8 mouse cellular contexts compared by ENCODE assay signal in genomic region chr5:19227791-19228331, GRCm38 (mm10). TPM values are rescaled to one million over a fixed set of nuclear protein-coding genes. Genes with fewer than 3 reads are reported as not detected.
DNase-seq lines count a peak whose midpoint lies in the region; ATAC-seq and TF ChIP-seq lines count a peak whose summit lies in the region.
"Had no signal": no experiment of that assay in that cellular context is flagged by ENCODE, and none has a peak within 500 bp of the region (broad histone marks: within the 10 kb centered on the region; RNA-seq: fewer than 3 reads in every experiment).

No protein-coding gene starts in this region.

- peak overlapping the region; percentile 99 for H3K4me2 ChIP-seq in forebrain, postnatal 0 days (ENCODE audit: low read depth)
- peak overlapping the region; percentile 64 for H3K4me2 ChIP-seq in liver, postnatal 0 days (ENCODE audit: low read depth, low read length)

- TF ChIP-seq EP300 in liver, postnatal 0 days (IDR thresholded peaks at IDR 0.05; ENCODE audit: low read depth): no peak

- H3K27me3 ChIP-seq in cerebellum, adult 2 months (ENCODE audit: control insufficient read depth, insufficient read depth, low read length): no peaks in the 10 kb centered on the region
- no peaks in the 10 kb centered on the region for H3K27me3 ChIP-seq in forebrain, postnatal 0 days (ENCODE audit: insufficient read depth, low read length)
- peaks cover 28% of the 10 kb centered on the region for H3K27me3 ChIP-seq in liver, postnatal 0 days (ENCODE audit: insufficient read depth, low read length)

- DNase-seq in cerebellum, adult 2 months: peak; percentile 76 to 81
- DNase-seq in forebrain, postnatal 0 days: peak; percentile 16
- peak; percentile 54 to 62 for DNase-seq in heart, postnatal 36 days
- DNase-seq in layer of hippocampus, adult 18-20 months (ENCODE audit: low spot score in 2 of 2): peak; percentile 42 to 71
- no peak for DNase-seq in liver, postnatal 0 days
- DNase-seq in ovary, postnatal 36 days (ENCODE audit: low spot score): peak; percentile 64
- no peak for DNase-seq in spleen, postnatal 4 days (ENCODE audit: low spot score in 2 of 2)

- TF ChIP-seq CTCF in cerebellum, adult 2 months (IDR thresholded peaks at IDR 0.05; ENCODE audit: borderline replicate concordance, insufficient read depth, low read depth, low read length): no peak
- TF ChIP-seq CTCF in forebrain, postnatal 0 days (IDR thresholded peaks at IDR 0.05; ENCODE audit: low read depth): no peak
- no peak for TF ChIP-seq CTCF in liver, postnatal 0 days (IDR thresholded peaks at IDR 0.05; ENCODE audit: low read depth)

- no peaks in the 10 kb centered on the region for H3K9me3 ChIP-seq in forebrain, postnatal 0 days (ENCODE audit: low read length)
- no peaks in the 10 kb centered on the region for H3K9me3 ChIP-seq in liver, postnatal 0 days (ENCODE audit: low read length)

- intact Hi-C loops in heart, postnatal 36 days (cut with DNase I): loop anchor here (10.0 kb wide), 1 partner anchor 177 kb away; no protein-coding TSS in a partner anchor

- H3K9ac ChIP-seq in forebrain, postnatal 0 days: peak overlapping the region; percentile 67
- no peak overlapping the region for H3K9ac ChIP-seq in liver, postnatal 0 days (replicated peaks)

- no peaks in the 10 kb centered on the region; the same call in 1 of the 2 replicates for H3K4me1 ChIP-seq in cerebellum, adult 2 months (ENCODE audit: control insufficient read depth, insufficient read depth, low read length)
- H3K4me1 ChIP-seq in forebrain, postnatal 0 days (ENCODE audit: insufficient read depth): no peaks in the 10 kb centered on the region
- H3K4me1 ChIP-seq in liver, postnatal 0 days (ENCODE audit: insufficient read depth): no peaks in the 10 kb centered on the region

- WGBS in cerebellum, adult 2 months: under 1% methylated on average over 14 of the region's 14 CpGs
- 3% methylated on average over 14 of the region's 14 CpGs for WGBS in forebrain, postnatal 0 days
- 2% methylated on average over 14 of the region's 14 CpGs for WGBS in liver, postnatal 0 days (ENCODE audit: insufficient replicate concordance)

- ATAC-seq in forebrain, postnatal 0 days: no peak
- ATAC-seq in liver, postnatal 0 days: no peak

- TF ChIP-seq POLR2A in cerebellum, adult 2 months (IDR thresholded peaks at IDR 0.05; ENCODE audit: borderline replicate concordance, insufficient read depth, low read length): no peak

- peak overlapping the region; percentile 91 for H3K4me3 ChIP-seq in cerebellum, adult 2 months (replicated peaks; ENCODE audit: insufficient read depth, low read depth, low read length)
- H3K4me3 ChIP-seq in forebrain, postnatal 0 days (ENCODE audit: low read depth, low read length): peak overlapping the region; percentile 82
- H3K4me3 ChIP-seq in liver, postnatal 0 days (ENCODE audit: low read depth, low read length): peak overlapping the region; percentile 46; the same call in 1 of the 2 replicates
- H3K4me3 ChIP-seq: erythroblast, embryonic 14.5 days had no signal

- H3K36me3 ChIP-seq in forebrain, postnatal 0 days (ENCODE audit: insufficient read depth): no peaks in the 10 kb centered on the region
- no peaks in the 10 kb centered on the region for H3K36me3 ChIP-seq in liver, postnatal 0 days (replicated peaks; ENCODE audit: insufficient read depth, low read length)

- H3K27ac ChIP-seq in cerebellum, adult 2 months (ENCODE audit: insufficient read depth, low read length): peak overlapping the region; percentile 96
- no peak overlapping the region for H3K27ac ChIP-seq in forebrain, postnatal 0 days (ENCODE audit: low read depth, low read length)
- H3K27ac ChIP-seq in liver, postnatal 0 days (ENCODE audit: low read depth): no peak overlapping the region

RNA-seq across cellular contexts. Expression of gene Magi2, which starts 1.0 kb away (rescaled TPM):
- 30.1 and 32.2 TPM in 2 replicates for polyA plus RNA-seq in cerebellum, adult 2 months (2012; rRNA removed)
- total RNA-seq in forebrain, postnatal 0 days (2014; rRNA removed): 54.9 and 62.6 TPM in 2 replicates
- polyA plus RNA-seq in forebrain, postnatal 0 days (2015; fragmentation: Nextera tagmentation; extraction: Ambion mirVana): 6.2 and 17.0 TPM in 2 replicates
- total RNA-seq in heart, postnatal 36 days (2021): 1 to 10 TPM; 7.3 to 9.5 TPM
- total RNA-seq in layer of hippocampus, adult 18-20 months (2021): 100 to 1,000 TPM; 114 to 141 TPM
- 0.08 and 0.20 TPM in 2 replicates for polyA plus RNA-seq in liver, postnatal 0 days (2015; fragmentation: Nextera tagmentation; extraction: Ambion mirVana)
- polyA plus RNA-seq: erythroblast, embryonic 14.5 days had no signal

Comparison
In these comparisons a context has a peak if more than half of its experiments do, and no peak if none do; other contexts are left out.
1. DNase-seq: peak in cerebellum, adult 2 months (2 of 2), forebrain, postnatal 0 days (single experiment), heart, postnatal 36 days (2 of 2), layer of hippocampus, adult 18-20 months (2 of 2) and ovary, postnatal 36 days (single experiment); none in liver, postnatal 0 days (single experiment) and spleen, postnatal 4 days (0 of 2).
2. Peak in every context shown above with its lines, with median percentiles within 50 percentile points of each other: H3K4me3 ChIP-seq.